Mouse (Mus musculus) liver, embryonic 14.5 days (tissue): Measurements from ENCODE around the gene Gpr156.

Source experiments
- CTCF ChIP-seq: IDR thresholded peaks from 2 replicates; pipeline ENCODE4 v1.5.1; 2016; ENCODE audit warnings: antibody characterized with exemption, low read depth, control low read depth
- EP300 ChIP-seq: IDR thresholded peaks from 2 replicates; pipeline ENCODE4 v1.6.1; 2016; ENCODE audit warnings: antibody characterized with exemption, low read depth

DNA sequence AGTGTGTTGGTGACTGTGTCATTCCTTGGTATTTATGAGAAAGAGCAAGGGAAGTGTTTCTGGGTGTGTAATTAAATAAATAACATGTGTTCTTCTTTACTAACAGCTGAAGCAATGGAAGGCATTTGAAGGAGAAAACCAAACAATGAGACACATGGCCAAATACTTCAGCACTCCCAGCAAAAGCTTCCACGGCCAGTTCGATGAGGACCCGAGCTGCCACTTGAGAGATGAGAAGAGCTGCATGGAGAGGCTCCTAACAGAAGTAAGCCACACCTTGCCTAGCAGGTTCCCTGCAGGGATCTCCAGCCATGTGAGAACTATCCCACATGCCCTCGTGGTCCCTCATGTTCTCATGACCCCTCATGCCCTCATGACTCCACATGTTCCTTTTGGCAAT is 81.5 kb downstream of the Gpr156 start:
- TF ChIP-seq CTCF (no peak), EP300 (no peak)
